Mouse (Mus musculus): Measurements from ENCODE around the gene Nt5dc1. TPM values are rescaled to one million over a fixed set of nuclear protein-coding genes. Genes with fewer than 3 reads are reported as not detected.
"Not testable (repeated sequence)": the region's sequence is repeated elsewhere in the genome, so short reads cannot be mapped to it uniquely, and the experiment has no call there.

The Nt5dc1 gene
- 13.2 and 15.4 TPM in 2 replicates for polyA plus RNA-seq (2014; fragmentation: Nextera tagmentation; extraction: Ambion mirVana)

- Histone ChIP-seq H3K9me3 (ENCODE audit: control insufficient read depth, low read length) (no peaks in the 10 kb centered on the region), H3K4me2 (peak within 1 kb of the TSS; percentile 72), H3K27ac (ENCODE audit: low read depth, low read length) (peak within 1 kb of the TSS; percentile 85), H3K36me3 (ENCODE audit: control insufficient read depth, insufficient read depth, low read length) (no peaks in the 10 kb centered on the region), H3K4me3 (ENCODE audit: low read depth, low read length) (peak within 1 kb of the TSS; percentile 77), H3K27me3 (replicated peaks; ENCODE audit: control insufficient read depth, insufficient read depth, low read length) (no peaks in the 10 kb centered on the region), H3K4me1 (replicated peaks; ENCODE audit: control insufficient read depth, insufficient read depth, low read length) (peaks cover 5% of the 10 kb centered on the region), H3K9ac (ENCODE audit: low read depth, low read length) (peak within 1 kb of the TSS; percentile 90)
- peak; percentile 99 for DNase-seq (ENCODE audit: low spot score)
- WGBS, result under 1% methylated on average over 49 of the region's 49 CpGs
- peak; percentile 98 for ATAC-seq (replicated peaks; ENCODE audit: low FRiP score)
These were observed at the start of gene Nt5dc1 for GRCm38 (mm10) chr10:34418204-34418756. Gene Nt5dc1, minus strand, starts transcription at chr10:34418552.

DNA sequence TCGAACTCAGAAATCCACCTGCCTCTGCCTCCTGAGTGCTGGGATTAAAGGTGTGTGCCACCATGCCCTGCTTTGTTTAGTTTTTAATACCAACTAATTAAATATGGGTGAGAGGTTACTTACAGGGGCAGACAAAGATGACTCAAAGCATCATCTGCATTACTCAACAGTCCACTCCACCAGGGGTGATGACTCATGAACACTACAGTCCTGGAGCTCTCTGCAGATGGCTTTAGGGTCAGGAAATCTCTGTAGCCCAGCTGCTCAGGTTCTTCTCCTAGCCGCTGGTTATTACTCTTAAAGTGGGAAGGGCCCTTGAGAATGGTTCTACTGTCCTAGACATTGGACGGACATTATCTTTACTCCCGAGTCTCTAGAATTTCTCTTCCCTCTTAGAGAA, 46.0 kb upstream of the Nt5dc1 start:
- Histone ChIP-seq H3K4me2 (no peak overlapping the region), H3K4me1 (replicated peaks; ENCODE audit: control insufficient read depth, insufficient read depth, low read length) (no peaks in the 10 kb centered on the region), H3K36me3 (ENCODE audit: control insufficient read depth, insufficient read depth, low read length) (no peaks in the 10 kb centered on the region), H3K4me3 (ENCODE audit: low read depth, low read length) (no peak overlapping the region), H3K27me3 (replicated peaks; ENCODE audit: control insufficient read depth, insufficient read depth, low read length) (no peaks in the 10 kb centered on the region), H3K9ac (ENCODE audit: low read depth, low read length) (no peak overlapping the region), H3K9me3 (ENCODE audit: control insufficient read depth, low read length) (no peaks in the 10 kb centered on the region), H3K27ac (ENCODE audit: low read depth, low read length) (no peak overlapping the region)
- DNase-seq (ENCODE audit: low spot score) (no peak), ATAC-seq (replicated peaks; ENCODE audit: low FRiP score) (no peak)
- WGBS, result 81% methylated on average over 4 of the region's 4 CpGs

DNA sequence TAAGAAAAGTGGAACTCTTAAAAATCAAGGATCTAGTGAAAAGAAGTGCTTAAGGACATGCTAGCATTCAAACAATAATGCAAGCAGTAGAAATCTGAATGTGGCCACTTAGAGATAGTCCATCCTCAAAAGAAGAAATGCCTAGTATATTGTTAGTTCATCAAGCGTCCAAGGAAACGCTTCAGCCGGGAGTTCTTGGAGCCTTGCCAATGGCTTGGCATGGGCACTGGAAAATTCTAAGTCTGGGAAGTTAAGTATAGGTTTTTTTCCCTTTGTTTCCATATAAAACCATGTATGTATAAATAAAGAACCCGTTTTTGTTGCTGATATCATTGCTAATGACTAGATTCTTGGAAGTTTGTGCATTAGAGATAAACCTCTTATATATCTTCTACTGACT, 43.1 kb upstream of the Nt5dc1 start:
- 74% methylated on average over 4 of the region's 4 CpGs for WGBS
- no peak for DNase-seq (ENCODE audit: low spot score)
- H3K9me3 ChIP-seq (ENCODE audit: control insufficient read depth, low read length), result no peaks in the 10 kb centered on the region
- no peak overlapping the region for H3K9ac ChIP-seq (ENCODE audit: low read depth, low read length)
- no peak for ATAC-seq (replicated peaks; ENCODE audit: low FRiP score)
- H3K4me1 ChIP-seq (replicated peaks; ENCODE audit: control insufficient read depth, insufficient read depth, low read length), result no peaks in the 10 kb centered on the region
- H3K4me2 ChIP-seq, result no peak overlapping the region
- no peaks in the 10 kb centered on the region for H3K36me3 ChIP-seq (ENCODE audit: control insufficient read depth, insufficient read depth, low read length)
- no peaks in the 10 kb centered on the region for H3K27me3 ChIP-seq (replicated peaks; ENCODE audit: control insufficient read depth, insufficient read depth, low read length)
- no peak overlapping the region for H3K27ac ChIP-seq (ENCODE audit: low read depth, low read length)
- H3K4me3 ChIP-seq (ENCODE audit: low read depth, low read length), result no peak overlapping the region

- 72% methylated on average over 1 of the region's 1 CpGs for WGBS
- DNase-seq (ENCODE audit: low spot score) (no peak), ATAC-seq (replicated peaks; ENCODE audit: low FRiP score) (no peak)
- H3K4me1 ChIP-seq (replicated peaks; ENCODE audit: control insufficient read depth, insufficient read depth, low read length), result no peaks in the 10 kb centered on the region
- H3K4me2 ChIP-seq, result no peak overlapping the region
- no peaks in the 10 kb centered on the region for H3K36me3 ChIP-seq (ENCODE audit: control insufficient read depth, insufficient read depth, low read length)
- no peak overlapping the region for H3K4me3 ChIP-seq (ENCODE audit: low read depth, low read length)
- H3K27ac ChIP-seq (ENCODE audit: low read depth, low read length), result no peak overlapping the region
- no peaks in the 10 kb centered on the region for H3K9me3 ChIP-seq (ENCODE audit: control insufficient read depth, low read length)
- H3K27me3 ChIP-seq (replicated peaks; ENCODE audit: control insufficient read depth, insufficient read depth, low read length), result no peaks in the 10 kb centered on the region
- H3K9ac ChIP-seq (ENCODE audit: low read depth, low read length), result no peak overlapping the region
These were observed 31.1 kb upstream of the Nt5dc1 start for GRCm38 (mm10) chr10:34449469-34449868.

- H3K9me3 ChIP-seq (ENCODE audit: control insufficient read depth, low read length); H3K9ac ChIP-seq (ENCODE audit: low read depth, low read length); H3K27me3 ChIP-seq (replicated peaks; ENCODE audit: control insufficient read depth, insufficient read depth, low read length); H3K4me2 ChIP-seq; H3K27ac ChIP-seq (ENCODE audit: low read depth, low read length); H3K4me1 ChIP-seq (replicated peaks; ENCODE audit: control insufficient read depth, insufficient read depth, low read length); H3K4me3 ChIP-seq (ENCODE audit: low read depth, low read length); DNase-seq (ENCODE audit: low spot score); H3K36me3 ChIP-seq (ENCODE audit: control insufficient read depth, insufficient read depth, low read length); ATAC-seq (replicated peaks; ENCODE audit: low FRiP score): not testable (repeated sequence)
- WGBS, result 88% methylated on average over 6 of the region's 14 CpGs
These were observed 15.8 kb upstream of the Nt5dc1 start for GRCm38 (mm10) chr10:34434191-34434590.

GRCm38 (mm10) chr10:34431783-34432182, 13.4 kb upstream of the Nt5dc1 start:
- Histone ChIP-seq H3K27me3 (replicated peaks; ENCODE audit: control insufficient read depth, insufficient read depth, low read length) (no peaks in the 10 kb centered on the region), H3K4me3 (ENCODE audit: low read depth, low read length) (no peak overlapping the region), H3K9me3 (ENCODE audit: control insufficient read depth, low read length) (no peaks in the 10 kb centered on the region), H3K4me2 (no peak overlapping the region), H3K9ac (ENCODE audit: low read depth, low read length) (no peak overlapping the region), H3K4me1 (replicated peaks; ENCODE audit: control insufficient read depth, insufficient read depth, low read length) (no peaks in the 10 kb centered on the region), H3K27ac (ENCODE audit: low read depth, low read length) (no peak overlapping the region), H3K36me3 (ENCODE audit: control insufficient read depth, insufficient read depth, low read length) (no peaks in the 10 kb centered on the region)
- DNase-seq (ENCODE audit: low spot score), result no peak
- ATAC-seq (replicated peaks; ENCODE audit: low FRiP score), result no peak

GRCm38 (mm10) chr10:34418794-34419193, 442 bp upstream of the Nt5dc1 start:
- not testable (repeated sequence) for H3K27me3 ChIP-seq (replicated peaks; ENCODE audit: control insufficient read depth, insufficient read depth, low read length); H3K36me3 ChIP-seq (ENCODE audit: control insufficient read depth, insufficient read depth, low read length); H3K4me1 ChIP-seq (replicated peaks; ENCODE audit: control insufficient read depth, insufficient read depth, low read length); H3K9me3 ChIP-seq (ENCODE audit: control insufficient read depth, low read length); H3K9ac ChIP-seq (ENCODE audit: low read depth, low read length); DNase-seq (ENCODE audit: low spot score); H3K27ac ChIP-seq (ENCODE audit: low read depth, low read length); ATAC-seq (replicated peaks; ENCODE audit: low FRiP score)
- peak overlapping the region; percentile 77 for H3K4me3 ChIP-seq (ENCODE audit: low read depth, low read length)
- WGBS, result 71% methylated on average over 4 of the region's 4 CpGs
- peak overlapping the region; percentile 72 for H3K4me2 ChIP-seq

DNA sequence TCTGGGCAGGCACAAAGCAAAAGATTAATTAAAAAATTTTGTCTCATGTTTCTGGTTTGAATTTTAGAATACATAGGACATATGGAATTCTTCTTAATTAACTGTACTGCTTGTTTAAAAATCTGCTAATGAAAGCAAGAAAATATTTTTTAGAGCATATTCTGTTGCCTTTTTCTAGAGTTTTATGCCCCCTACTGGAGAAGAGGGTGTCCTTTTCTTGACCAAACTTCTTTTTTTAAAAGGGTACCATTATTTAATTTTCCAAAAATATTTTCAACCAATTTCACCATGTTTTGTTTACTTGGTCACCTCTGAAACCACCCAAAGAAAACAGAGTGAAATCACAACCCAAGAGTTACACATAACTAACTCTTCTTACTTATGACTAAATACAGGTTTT, 19.1 kb downstream of the Nt5dc1 start:
- no peak for ATAC-seq (replicated peaks; ENCODE audit: low FRiP score)
- DNase-seq (ENCODE audit: low spot score), result no peak
- Histone ChIP-seq H3K9ac (ENCODE audit: low read depth, low read length) (no peak overlapping the region), H3K9me3 (ENCODE audit: control insufficient read depth, low read length) (no peaks in the 10 kb centered on the region), H3K36me3 (ENCODE audit: control insufficient read depth, insufficient read depth, low read length) (peaks cover 3% of the 10 kb centered on the region; the same call in 1 of the 2 replicates), H3K4me2 (no peak overlapping the region), H3K27ac (ENCODE audit: low read depth, low read length) (no peak overlapping the region), H3K27me3 (replicated peaks; ENCODE audit: control insufficient read depth, insufficient read depth, low read length) (no peaks in the 10 kb centered on the region), H3K4me1 (replicated peaks; ENCODE audit: control insufficient read depth, insufficient read depth, low read length) (no peaks in the 10 kb centered on the region), H3K4me3 (ENCODE audit: low read depth, low read length) (no peak overlapping the region)

DNA sequence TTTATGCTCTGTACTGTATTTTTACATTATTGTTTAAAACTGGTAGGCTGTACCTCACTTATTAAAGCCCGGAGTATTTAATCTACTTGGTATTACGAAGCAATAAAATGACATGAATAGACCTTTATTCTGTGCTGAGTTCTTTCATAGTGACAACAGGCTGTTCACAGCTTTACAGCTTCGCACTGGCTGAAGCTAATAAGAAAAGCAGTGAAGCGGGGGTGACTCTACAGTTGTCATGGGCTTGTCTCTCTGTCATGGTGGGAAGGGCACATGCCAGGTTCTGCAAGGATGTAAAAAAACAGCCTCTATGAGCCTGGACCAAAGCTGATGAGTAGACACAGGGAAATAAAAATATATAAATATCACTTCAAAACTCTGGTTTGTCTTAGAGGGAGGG, 21.4 kb downstream of the Nt5dc1 start:
- Histone ChIP-seq H3K9ac (ENCODE audit: low read depth, low read length) (no peak overlapping the region), H3K4me1 (replicated peaks; ENCODE audit: control insufficient read depth, insufficient read depth, low read length) (no peaks in the 10 kb centered on the region), H3K27me3 (replicated peaks; ENCODE audit: control insufficient read depth, insufficient read depth, low read length) (no peaks in the 10 kb centered on the region), H3K27ac (ENCODE audit: low read depth, low read length) (no peak overlapping the region), H3K4me2 (no peak overlapping the region), H3K4me3 (ENCODE audit: low read depth, low read length) (no peak overlapping the region), H3K9me3 (ENCODE audit: control insufficient read depth, low read length) (no peaks in the 10 kb centered on the region), H3K36me3 (ENCODE audit: control insufficient read depth, insufficient read depth, low read length) (peaks cover under 1% of the 10 kb centered on the region; the same call in 1 of the 2 replicates)
- no peak for DNase-seq (ENCODE audit: low spot score)
- 91% methylated on average over 4 of the region's 4 CpGs for WGBS
- no peak for ATAC-seq (replicated peaks; ENCODE audit: low FRiP score)

Measured in liver, embryonic 11.5 days (tissue).